Mouse (Mus musculus) left cerebral cortex, postnatal 10 days (tissue): ENCODE results near the gene Creb5. TPM values are rescaled to one million over a fixed set of nuclear protein-coding genes. Genes with fewer than 3 reads are reported as not detected.
A peak's percentile ranks its signal among the peaks of the same experiment; 100 is the strongest.

ENCODE experiments used
- DNase-seq, 2 experiments: peaks; one replicate each; pipeline ENCODE4 v3.0.0; 2021 to 2022; ENCODE audit warnings: low spot score in 2 of 2, mixed read lengths in 1 of 2; ENCODE audit errors: extremely low spot score in 1 of 2
- intact Hi-C: fragments of 180-260 bp; cut with DNase I; formaldehyde crosslinking; loops from one replicate; pipeline ENCODE4 v1.15.1; 2025
- total RNA-seq, 2 experiments: library from RNA; stranded (reverse); gene quantifications; 2 replicates each; pipeline ENCODE4 v1.2.3; 2021

Gene Creb5
- total RNA-seq, 2 experiments from 2014 or later, result 2.4 to 2.9 TPM

GRCm38 (mm10) chr6:53308684-53309083 is 21.6 kb downstream of the Creb5 start:
- intact Hi-C loops, result no loop called here
- no peak for DNase-seq

DNA sequence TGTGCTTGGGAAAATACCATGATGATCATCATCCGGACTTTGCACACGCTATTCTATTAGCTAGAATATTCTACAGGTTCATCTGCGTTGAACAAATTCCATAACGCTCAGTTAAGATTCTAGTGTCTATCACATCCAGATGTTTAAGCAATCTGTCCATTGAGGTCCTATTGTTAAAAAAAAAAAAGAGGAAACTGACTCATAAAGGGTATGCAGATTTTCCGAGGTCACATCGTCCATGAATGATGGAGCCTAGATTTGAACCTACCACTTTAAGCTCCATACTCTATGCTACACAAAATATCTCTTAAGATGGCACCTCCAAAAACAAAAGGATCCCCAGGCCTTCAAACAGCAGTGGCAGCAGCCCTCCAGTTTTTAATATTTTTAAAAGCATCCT is 26.5 kb downstream of the Creb5 start:
- intact Hi-C loops, result no loop called here
- DNase-seq, result no peak

- intact Hi-C loops, result no loop called here
- DNase-seq, result no peak
Observed at GRCm38 (mm10) chr6:53314126-53314525, 27.1 kb downstream of the Creb5 start.

DNA sequence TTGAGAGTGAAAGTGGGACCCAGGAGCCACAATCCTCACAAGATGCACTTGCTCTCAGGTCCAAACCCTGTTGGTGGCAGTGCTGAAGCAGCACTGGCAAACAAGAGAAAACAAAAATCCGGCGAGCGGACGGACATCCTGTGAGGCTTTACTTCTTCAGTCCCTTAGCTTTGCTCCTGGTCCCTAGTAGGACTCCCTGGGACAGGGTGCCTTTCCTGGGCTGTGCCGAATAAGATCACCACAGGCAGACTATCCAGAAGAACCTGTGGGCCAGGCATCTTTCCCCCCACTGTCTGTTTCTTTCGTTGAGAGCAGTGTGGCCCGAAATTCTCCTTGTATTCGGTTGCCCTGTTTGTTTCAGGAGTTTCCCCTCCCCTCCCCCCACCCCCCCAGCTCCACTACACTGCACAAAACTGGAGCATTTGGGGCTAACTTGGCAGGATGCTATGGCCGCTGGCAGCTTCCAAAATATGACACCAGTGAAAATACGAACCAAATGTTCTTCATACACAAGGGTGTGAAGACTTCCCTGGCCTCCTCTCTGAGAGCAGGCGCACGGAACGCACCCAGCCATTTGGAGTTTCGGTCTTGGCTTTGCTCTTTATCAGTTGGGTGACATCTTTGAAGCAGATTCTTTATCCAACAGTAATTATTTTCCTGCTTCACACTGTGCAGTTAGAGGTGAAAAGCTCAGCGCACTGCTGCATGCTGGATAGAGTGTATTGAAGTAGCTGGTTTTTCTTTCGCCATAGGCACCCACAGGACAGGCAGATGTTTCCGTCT is 32.7 kb downstream of the Creb5 start:
- intact Hi-C loops, result no loop called here

GRCm38 (mm10) chr6:53337398-53337797 is 50.3 kb downstream of the Creb5 start:
- intact Hi-C loops, result no loop called here
- peak in 1 of 2 experiments; percentile 19 for DNase-seq

More for the DNA sequence above, 32.7 kb downstream of the Creb5 start:
- DNase-seq, result peak; percentile 27 to 35

DNA sequence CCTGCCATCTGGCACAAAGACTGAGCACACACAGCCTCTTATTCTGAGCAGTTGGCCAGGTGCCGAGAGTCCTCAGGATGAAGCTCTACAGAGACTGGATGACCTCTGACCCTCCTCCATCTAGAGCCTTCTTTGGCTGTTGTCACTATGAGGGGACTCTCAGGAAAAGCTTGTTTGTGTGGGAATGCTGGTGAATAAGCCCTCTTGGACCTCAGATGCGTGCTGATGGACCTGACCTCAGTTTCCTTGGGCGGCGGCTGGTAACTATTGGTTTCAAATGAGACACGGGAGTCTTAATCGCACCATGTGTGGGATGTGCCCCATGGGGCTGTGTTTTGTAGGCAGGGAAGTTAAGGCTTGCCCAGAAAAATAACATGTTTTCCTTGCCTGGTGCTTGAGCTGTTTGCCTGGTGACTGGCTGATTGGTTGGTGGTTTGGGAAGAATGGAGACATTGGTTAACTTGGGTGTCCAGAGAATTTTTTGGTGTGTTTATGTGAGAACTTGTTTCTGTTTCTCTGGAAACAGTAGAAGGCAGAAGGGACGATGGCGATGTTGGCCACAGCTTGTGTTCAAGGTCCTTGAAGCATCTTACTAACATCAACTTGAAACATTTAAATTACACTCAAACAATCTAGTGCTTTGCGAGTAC is 65.4 kb downstream of the Creb5 start:
- DNase-seq, result peak in 1 of 2 experiments; percentile 40
- intact Hi-C loops, result no loop called here

GRCm38 (mm10) chr6:53356328-53356727 is 69.3 kb downstream of the Creb5 start:
- intact Hi-C loops, result no loop called here
- no peak for DNase-seq

- no peak for DNase-seq
- intact Hi-C loops, result no loop called here
Observed at GRCm38 (mm10) chr6:53363535-53363934, 76.5 kb downstream of the Creb5 start.

GRCm38 (mm10) chr6:53363981-53364391 is 76.9 kb downstream of the Creb5 start:
- DNase-seq, result peak in 1 of 2 experiments; percentile 27

GRCm38 (mm10) chr6:53369147-53369546 is 82.1 kb downstream of the Creb5 start:
- DNase-seq, result no peak
- intact Hi-C loops, result no loop called here

More at GRCm38 (mm10) chr6:53363981-53364391, 76.9 kb downstream of the Creb5 start:
- intact Hi-C loops, result no loop called here

- intact Hi-C loops, result no loop called here
- no peak for DNase-seq
Observed at GRCm38 (mm10) chr6:53369928-53370327, 82.9 kb downstream of the Creb5 start.

DNA sequence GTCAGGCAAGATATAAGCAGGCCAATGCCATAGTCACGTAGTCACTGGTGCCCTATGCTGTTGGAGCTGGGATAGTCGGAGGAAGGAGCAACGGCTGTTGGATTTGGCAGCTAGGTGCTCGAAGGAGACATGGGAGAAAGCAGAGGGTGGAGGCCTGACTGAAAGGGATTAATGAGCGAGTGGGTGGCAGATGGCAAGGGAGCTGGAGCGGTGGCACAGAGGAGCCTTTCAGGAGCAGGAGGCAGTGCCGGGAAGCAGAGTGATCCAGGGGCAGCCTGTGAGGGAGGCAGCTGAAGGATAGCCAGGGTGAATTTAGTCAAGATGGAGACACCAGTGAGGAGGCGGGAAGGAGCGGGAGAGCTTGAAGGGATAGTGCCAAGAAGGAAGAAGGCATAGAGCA is 84.9 kb downstream of the Creb5 start:
- intact Hi-C loops, result no loop called here
- DNase-seq, result no peak

- intact Hi-C loops, result no loop called here
- no peak for DNase-seq
Observed at GRCm38 (mm10) chr6:53374315-53374941, 87.4 kb downstream of the Creb5 start.

DNA sequence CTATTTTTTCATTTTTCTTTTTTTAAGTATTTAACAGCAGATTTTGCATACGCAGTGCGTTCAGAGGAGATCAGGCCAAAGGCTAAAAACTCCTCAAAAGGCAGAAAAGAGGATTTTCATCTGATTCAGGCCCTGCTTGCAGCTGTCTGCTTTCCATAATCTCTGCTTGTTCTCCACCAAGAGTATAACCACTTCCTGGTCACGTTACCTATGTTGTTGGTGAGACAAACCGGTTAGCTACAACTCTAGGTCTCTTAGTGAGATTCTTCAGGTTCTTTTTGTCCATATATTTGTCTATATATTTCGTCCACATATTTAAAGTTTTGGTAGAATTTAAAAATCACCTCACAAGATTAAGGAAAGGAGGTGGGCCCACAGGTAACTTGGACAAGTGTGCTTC is 102.2 kb downstream of the Creb5 start:
- intact Hi-C loops, result no loop called here
- DNase-seq, result no peak

- intact Hi-C loops, result no loop called here
- peak; percentile 32 to 47 for DNase-seq
Observed at GRCm38 (mm10) chr6:53390413-53390812, 103.3 kb downstream of the Creb5 start.

DNA sequence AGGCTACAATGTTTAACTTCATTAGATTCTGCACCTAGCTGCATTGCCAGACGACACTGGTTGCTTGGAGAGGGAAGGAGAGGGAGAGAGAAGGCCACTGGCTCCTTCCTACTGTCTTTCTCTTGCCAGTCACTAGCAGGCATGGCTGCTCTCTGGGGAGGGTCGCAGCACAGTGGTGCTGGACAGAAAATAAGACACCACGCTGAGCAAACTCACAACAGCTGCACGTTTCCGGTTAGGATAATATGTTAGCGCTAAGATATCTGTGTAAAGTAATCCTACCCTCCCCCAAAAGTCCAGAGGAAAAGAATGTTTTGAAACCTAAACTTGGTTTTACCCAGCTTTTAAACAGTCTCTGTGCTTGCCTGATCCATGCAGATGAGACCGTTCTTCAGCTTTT is 107.0 kb downstream of the Creb5 start:
- no peak for DNase-seq
- intact Hi-C loops, result no loop called here

- DNase-seq, result no peak
- intact Hi-C loops, result no loop called here
Observed at GRCm38 (mm10) chr6:53395208-53395607, 108.1 kb downstream of the Creb5 start.

DNA sequence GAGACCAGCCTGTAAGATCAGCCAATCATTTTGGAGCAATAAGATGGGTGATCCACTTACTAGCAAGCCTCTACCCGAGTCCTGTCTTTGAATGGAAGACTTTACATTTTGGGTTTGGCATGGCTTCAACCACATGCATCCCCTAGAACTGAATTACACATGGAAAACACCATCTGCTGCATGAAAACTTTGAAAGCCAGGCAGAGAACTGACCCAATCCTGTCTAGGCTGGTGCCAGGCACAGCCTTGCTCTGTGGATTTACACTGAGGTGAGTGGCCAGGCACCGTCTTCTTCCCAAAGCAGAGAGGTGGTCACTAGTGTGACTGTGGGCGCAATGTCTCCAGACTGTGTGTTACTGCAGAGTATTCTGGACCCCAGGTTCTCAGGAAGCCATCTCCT is 109.4 kb downstream of the Creb5 start:
- peak in 1 of 2 experiments; percentile 46 for DNase-seq
- intact Hi-C loops, result no loop called here

GRCm38 (mm10) chr6:53397797-53398196 is 110.7 kb downstream of the Creb5 start:
- no peak for DNase-seq

More at GRCm38 (mm10) chr6:53397797-53398196, 110.7 kb downstream of the Creb5 start:
- intact Hi-C loops, result no loop called here
